Mouse (Mus musculus): ENCODE results near the gene Apmap. TPM values are rescaled to one million over a fixed set of nuclear protein-coding genes. Genes with fewer than 3 reads are reported as not detected.
A peak's percentile ranks its signal among the peaks of the same experiment; 100 is the strongest.

Apmap gene
- polyA plus RNA-seq, 1 experiment from 2014 or later, result 40.3 TPM

GRCm38 (mm10) chr2:150647681-150648299 is 39.4 kb upstream of the Apmap start:
- Histone ChIP-seq H3K27ac (ENCODE audit: low read depth, low read length) (no peak overlapping the region), H3K36me3 (ENCODE audit: control insufficient read depth, insufficient read depth, low read length) (no peaks in the 10 kb centered on the region), H3K9me3 (ENCODE audit: control insufficient read depth, low read length) (no peaks in the 10 kb centered on the region), H3K4me3 (ENCODE audit: low read depth, low read length) (no peak overlapping the region), H3K4me2 (replicated peaks; ENCODE audit: low read depth, low read length) (no peak overlapping the region), H3K27me3 (ENCODE audit: control insufficient read depth, insufficient read depth, low read length) (no peaks in the 10 kb centered on the region), H3K4me1 (replicated peaks; ENCODE audit: control insufficient read depth, insufficient read depth, low read length) (peaks cover 21% of the 10 kb centered on the region), H3K9ac (ENCODE audit: low read depth, low read length) (no peak overlapping the region)
- ATAC-seq (ENCODE audit: low FRiP score) (no peak), DNase-seq (ENCODE audit: low spot score) (no peak)
- 78% methylated on average over 14 of the region's 14 CpGs for WGBS

- no peaks in the 10 kb centered on the region for H3K36me3 ChIP-seq (ENCODE audit: control insufficient read depth, insufficient read depth, low read length)
- H3K9ac ChIP-seq (ENCODE audit: low read depth, low read length), result no peak overlapping the region
- no peak overlapping the region for H3K27ac ChIP-seq (ENCODE audit: low read depth, low read length)
- H3K4me2 ChIP-seq (replicated peaks; ENCODE audit: low read depth, low read length), result no peak overlapping the region
- H3K4me3 ChIP-seq (ENCODE audit: low read depth, low read length), result no peak overlapping the region
- ATAC-seq (ENCODE audit: low FRiP score) (no peak), DNase-seq (ENCODE audit: low spot score) (no peak)
- no peaks in the 10 kb centered on the region for H3K9me3 ChIP-seq (ENCODE audit: control insufficient read depth, low read length)
- H3K4me1 ChIP-seq (replicated peaks; ENCODE audit: control insufficient read depth, insufficient read depth, low read length), result peaks cover 21% of the 10 kb centered on the region
- 85% methylated on average over 8 of the region's 8 CpGs for WGBS
- H3K27me3 ChIP-seq (ENCODE audit: control insufficient read depth, insufficient read depth, low read length), result no peaks in the 10 kb centered on the region
Measured at GRCm38 (mm10) chr2:150646411-150647121, 38.2 kb upstream of the Apmap start.

- Histone ChIP-seq H3K4me2 (replicated peaks; ENCODE audit: low read depth, low read length) (no peak overlapping the region), H3K27ac (ENCODE audit: low read depth, low read length) (peak overlapping the region; percentile 94), H3K9ac (ENCODE audit: low read depth, low read length) (no peak overlapping the region), H3K4me1 (replicated peaks; ENCODE audit: control insufficient read depth, insufficient read depth, low read length) (peaks cover 12% of the 10 kb centered on the region), H3K4me3 (ENCODE audit: low read depth, low read length) (no peak overlapping the region), H3K27me3 (ENCODE audit: control insufficient read depth, insufficient read depth, low read length) (no peaks in the 10 kb centered on the region), H3K9me3 (ENCODE audit: control insufficient read depth, low read length) (no peaks in the 10 kb centered on the region), H3K36me3 (ENCODE audit: control insufficient read depth, insufficient read depth, low read length) (no peaks in the 10 kb centered on the region)
- ATAC-seq (ENCODE audit: low FRiP score), result no peak
- DNase-seq (ENCODE audit: low spot score), result no peak
- 95% methylated on average over 4 of the region's 4 CpGs for WGBS
Measured at GRCm38 (mm10) chr2:150645225-150645624, 36.9 kb upstream of the Apmap start.

GRCm38 (mm10) chr2:150643726-150644415 is 35.5 kb upstream of the Apmap start:
- Histone ChIP-seq H3K4me3 (ENCODE audit: low read depth, low read length) (no peak overlapping the region), H3K36me3 (ENCODE audit: control insufficient read depth, insufficient read depth, low read length) (no peaks in the 10 kb centered on the region), H3K4me1 (replicated peaks; ENCODE audit: control insufficient read depth, insufficient read depth, low read length) (peaks cover 4% of the 10 kb centered on the region; the same call in 1 of the 2 replicates), H3K27me3 (ENCODE audit: control insufficient read depth, insufficient read depth, low read length) (no peaks in the 10 kb centered on the region), H3K9ac (ENCODE audit: low read depth, low read length) (no peak overlapping the region; the same call in 1 of the 2 replicates), H3K9me3 (ENCODE audit: control insufficient read depth, low read length) (no peaks in the 10 kb centered on the region), H3K27ac (ENCODE audit: low read depth, low read length) (peak overlapping the region; percentile 94), H3K4me2 (replicated peaks; ENCODE audit: low read depth, low read length) (no peak overlapping the region)
- peak; percentile 76 for DNase-seq (ENCODE audit: low spot score)
- ATAC-seq (ENCODE audit: low FRiP score), result peak; percentile 99
- 50% methylated on average over 8 of the region's 8 CpGs for WGBS

- no peaks in the 10 kb centered on the region for H3K9me3 ChIP-seq (ENCODE audit: control insufficient read depth, low read length)
- peaks cover 1% of the 10 kb centered on the region; the same call in 1 of the 2 replicates for H3K4me1 ChIP-seq (replicated peaks; ENCODE audit: control insufficient read depth, insufficient read depth, low read length)
- H3K4me2 ChIP-seq (replicated peaks; ENCODE audit: low read depth, low read length), result no peak overlapping the region
- no peaks in the 10 kb centered on the region for H3K36me3 ChIP-seq (ENCODE audit: control insufficient read depth, insufficient read depth, low read length)
- WGBS, result 88% methylated on average over 1 of the region's 1 CpGs
- H3K9ac ChIP-seq (ENCODE audit: low read depth, low read length), result no peak overlapping the region; the same call in 1 of the 2 replicates
- no peak; the same call in 1 of the 2 replicates for ATAC-seq (ENCODE audit: low FRiP score)
- peak overlapping the region; percentile 94 for H3K27ac ChIP-seq (ENCODE audit: low read depth, low read length)
- no peak for DNase-seq (ENCODE audit: low spot score)
- no peaks in the 10 kb centered on the region for H3K27me3 ChIP-seq (ENCODE audit: control insufficient read depth, insufficient read depth, low read length)
- no peak overlapping the region for H3K4me3 ChIP-seq (ENCODE audit: low read depth, low read length)
Measured at GRCm38 (mm10) chr2:150643166-150643565, 34.8 kb upstream of the Apmap start.

GRCm38 (mm10) chr2:150638370-150638733 is 30.0 kb upstream of the Apmap start:
- peaks cover 3% of the 10 kb centered on the region; the same call in 1 of the 2 replicates for H3K4me1 ChIP-seq (replicated peaks; ENCODE audit: control insufficient read depth, insufficient read depth, low read length)
- no peak overlapping the region for H3K4me3 ChIP-seq (ENCODE audit: low read depth, low read length)
- 38% methylated on average over 2 of the region's 2 CpGs for WGBS
- no peak overlapping the region for H3K4me2 ChIP-seq (replicated peaks; ENCODE audit: low read depth, low read length)
- H3K9ac ChIP-seq (ENCODE audit: low read depth, low read length), result peak overlapping the region; percentile 11; the same call in 1 of the 2 replicates
- 0 out of 2 replicates have a peak, but pooled peaks cover 4% of the 10 kb centered on the region for H3K36me3 ChIP-seq (ENCODE audit: control insufficient read depth, insufficient read depth, low read length)
- DNase-seq (ENCODE audit: low spot score) (no peak), ATAC-seq (ENCODE audit: low FRiP score) (no peak)
- peak overlapping the region; percentile 47; the same call in 1 of the 2 replicates for H3K27ac ChIP-seq (ENCODE audit: low read depth, low read length)
- no peaks in the 10 kb centered on the region for H3K27me3 ChIP-seq (ENCODE audit: control insufficient read depth, insufficient read depth, low read length)
- H3K9me3 ChIP-seq (ENCODE audit: control insufficient read depth, low read length), result no peaks in the 10 kb centered on the region

GRCm38 (mm10) chr2:150637702-150638369 is 29.5 kb upstream of the Apmap start:
- Histone ChIP-seq H3K36me3 (ENCODE audit: control insufficient read depth, insufficient read depth, low read length) (0 out of 2 replicates have a peak, but pooled peaks cover 4% of the 10 kb centered on the region), H3K9ac (ENCODE audit: low read depth, low read length) (peak overlapping the region; percentile 36), H3K4me1 (replicated peaks; ENCODE audit: control insufficient read depth, insufficient read depth, low read length) (peaks cover 3% of the 10 kb centered on the region; the same call in 1 of the 2 replicates), H3K27ac (ENCODE audit: low read depth, low read length) (peak overlapping the region; percentile 69), H3K4me3 (ENCODE audit: low read depth, low read length) (no peak overlapping the region), H3K9me3 (ENCODE audit: control insufficient read depth, low read length) (no peaks in the 10 kb centered on the region), H3K27me3 (ENCODE audit: control insufficient read depth, insufficient read depth, low read length) (no peaks in the 10 kb centered on the region), H3K4me2 (replicated peaks; ENCODE audit: low read depth, low read length) (no peak overlapping the region; the same call in 1 of the 2 replicates)
- ATAC-seq (ENCODE audit: low FRiP score) (peak; percentile 85), DNase-seq (ENCODE audit: low spot score) (peak; percentile 27)
- WGBS, result 60% methylated on average over 6 of the region's 6 CpGs

- Histone ChIP-seq H3K27me3 (ENCODE audit: control insufficient read depth, insufficient read depth, low read length) (no peaks in the 10 kb centered on the region), H3K4me1 (replicated peaks; ENCODE audit: control insufficient read depth, insufficient read depth, low read length) (peaks cover 3% of the 10 kb centered on the region; the same call in 1 of the 2 replicates), H3K9me3 (ENCODE audit: control insufficient read depth, low read length) (no peaks in the 10 kb centered on the region), H3K36me3 (ENCODE audit: control insufficient read depth, insufficient read depth, low read length) (0 out of 2 replicates have a peak, but pooled peaks cover 4% of the 10 kb centered on the region), H3K9ac (ENCODE audit: low read depth, low read length) (no peak overlapping the region), H3K4me2 (replicated peaks; ENCODE audit: low read depth, low read length) (no peak overlapping the region), H3K27ac (ENCODE audit: low read depth, low read length) (no peak overlapping the region), H3K4me3 (ENCODE audit: low read depth, low read length) (no peak overlapping the region)
- 79% methylated on average over 3 of the region's 3 CpGs for WGBS
- ATAC-seq (ENCODE audit: low FRiP score), result no peak
- DNase-seq (ENCODE audit: low spot score), result no peak
Measured at GRCm38 (mm10) chr2:150635877-150636446, 27.6 kb upstream of the Apmap start.

Measured in hindbrain, embryonic 11.5 days (tissue).